Mouse (Mus musculus) heart, adult 2 months (tissue): ENCODE data around the gene Arhgef1. TPM values are rescaled to one million over a fixed set of nuclear protein-coding genes. Genes with fewer than 3 reads are reported as not detected.

Experiments
- DNase-seq, 2 experiments: peaks; one replicate each; pipeline ENCODE4 v3.0.0; 2021
- H3K27ac ChIP-seq: fragments of 200-600 bp; 2 replicates; pipeline ENCODE4 v1.8.1; 2022
- H3K27me3 ChIP-seq: fragments of 200-500 bp; 2 replicates; pipeline ENCODE4 v1.6.1; 2012; ENCODE audit warnings: mild to moderate bottlenecking, low read length, inconsistent platforms, mixed read lengths; ENCODE audit not compliant: control insufficient read depth, insufficient read depth
- H3K36me3 ChIP-seq: fragments of 200-500 bp; 2 replicates; pipeline ENCODE4 v1.6.1; 2012; ENCODE audit warnings: low read length, inconsistent platforms; ENCODE audit not compliant: control insufficient read depth, insufficient read depth
- H3K4me1 ChIP-seq: fragments of 200-500 bp; 2 replicates; pipeline ENCODE4 v1.6.1; 2011; ENCODE audit warnings: low read length; ENCODE audit not compliant: control insufficient read depth, insufficient read depth
- H3K4me3 ChIP-seq: fragments of 200-600 bp; 2 replicates; pipeline ENCODE4 v1.8.1; 2022
- H3K79me2 ChIP-seq: fragments of 200-500 bp; replicated peaks from 2 replicates; pipeline ENCODE4 v1.6.1; 2012; ENCODE audit warnings: mild to moderate bottlenecking, inconsistent platforms, low read length, moderate library complexity, mixed read lengths; ENCODE audit not compliant: control insufficient read depth, insufficient read depth
- H3K9ac ChIP-seq: fragments of 200-500 bp; 2 replicates; pipeline ENCODE4 v1.6.1; 2012; ENCODE audit warnings: low read depth, mild to moderate bottlenecking, control low read depth, inconsistent platforms, low read length, mixed read lengths
- CTCF ChIP-seq: fragments of 200-600 bp; IDR thresholded peaks from 2 replicates; pipeline ENCODE4 v1.8.1; 2022; ENCODE audit warnings: antibody characterized with exemption, mild to moderate bottlenecking, moderate library complexity
- EP300 ChIP-seq: fragments of 200-500 bp; IDR thresholded peaks from 2 replicates; pipeline ENCODE4 v1.6.1; 2011; ENCODE audit warnings: low read depth, low read length, control low read depth; ENCODE audit not compliant: insufficient read depth
- POLR2A ChIP-seq: fragments of 200-500 bp; IDR thresholded peaks from 2 replicates; pipeline ENCODE4 v1.6.1; 2011; ENCODE audit warnings: mild to moderate bottlenecking, low read depth, low read length, control low read depth; ENCODE audit not compliant: insufficient read depth
- WGBS: fragments of 180-500 bp; shearing (Covaris S2); methylation state at CpG from one replicate; pipeline ENCODE4 v1.1.7; 2018; 5-methylcytosine and 5-hydroxymethylcytosine counted together
- intact Hi-C: fragments of 180-260 bp; cut with DNase I; formaldehyde crosslinking; loops from one replicate; pipeline ENCODE4 v1.15.1; 2025
- polyA plus RNA-seq: library from polyadenylated mRNA; depleted of rRNA; stranded (reverse); fragments of >200 nt; gene quantifications from 2 replicates; pipeline ENCODE4 v1.2.3, GENCODE M21; 2012
- total RNA-seq, 2 experiments: library from RNA; stranded (reverse); gene quantifications; 2 replicates each; pipeline ENCODE4 v1.2.3; 2021

Gene Arhgef1
- total and polyA plus RNA-seq, 3 experiments, result 43.0 to 105 (median 43.2) TPM

GRCm38 (mm10) chr7:24862853-24863252, 39.9 kb upstream of the Arhgef1 start:
- DNase-seq, result no peak
- no peak for TF ChIP-seq CTCF
- no peak for TF ChIP-seq POLR2A
- no peak for TF ChIP-seq EP300
- no peak overlapping the region for H3K4me3 ChIP-seq
- H3K9ac ChIP-seq, result no peak overlapping the region
- H3K36me3 ChIP-seq, result no peaks in the 10 kb centered on the region
- intact Hi-C loops, result no loop called here
- H3K27me3 ChIP-seq, result no peaks in the 10 kb centered on the region
- H3K79me2 ChIP-seq, result no peaks in the 10 kb centered on the region
- H3K27ac ChIP-seq, result no peak overlapping the region
- 68% methylated on average over 4 of the region's 4 CpGs for WGBS
- H3K4me1 ChIP-seq, result no peaks in the 10 kb centered on the region

- Histone ChIP-seq H3K27ac (no peak overlapping the region), H3K9ac (no peak overlapping the region), H3K4me3 (no peak overlapping the region), H3K79me2 (no peaks in the 10 kb centered on the region), H3K4me1 (no peaks in the 10 kb centered on the region), H3K36me3 (no peaks in the 10 kb centered on the region), H3K27me3 (no peaks in the 10 kb centered on the region; the same call in 1 of the 2 replicates)
- intact Hi-C loops, result no loop called here
- 37% methylated on average over 6 of the region's 6 CpGs for WGBS
- TF ChIP-seq CTCF (no peak), POLR2A (no peak), EP300 (no peak)
- DNase-seq, result no peak
Observed at GRCm38 (mm10) chr7:24864156-24864555, 38.6 kb upstream of the Arhgef1 start.

- no peaks in the 10 kb centered on the region for H3K4me1 ChIP-seq
- H3K79me2 ChIP-seq, result no peaks in the 10 kb centered on the region
- peaks cover 4% of the 10 kb centered on the region for H3K27me3 ChIP-seq
- no peak for DNase-seq
- WGBS, result 65% methylated on average over 17 of the region's 17 CpGs
- intact Hi-C loops, result no loop called here
- TF ChIP-seq POLR2A (no peak), EP300 (no peak), CTCF (no peak)
- no peaks in the 10 kb centered on the region for H3K36me3 ChIP-seq
- no peak overlapping the region for H3K27ac ChIP-seq
- no peak overlapping the region for H3K9ac ChIP-seq
- H3K4me3 ChIP-seq, result no peak overlapping the region
Observed at GRCm38 (mm10) chr7:24869080-24869479, 33.6 kb upstream of the Arhgef1 start.

GRCm38 (mm10) chr7:24869532-24870165, 33.1 kb upstream of the Arhgef1 start, which contains the start of the genes Lypd4 and Dmrtc2:
Gene Lypd4, minus strand, starts transcription at chr7:24869941.
Gene Dmrtc2, plus strand, starts transcription at chr7:24870057.
- TF ChIP-seq POLR2A, result no peak
- TF ChIP-seq EP300, result no peak
- TF ChIP-seq CTCF, result no peak
- Histone ChIP-seq H3K27me3 (peaks cover 4% of the 10 kb centered on the region), H3K27ac (no peak within 1 kb of the TSS), H3K79me2 (no peaks in the 10 kb centered on the region), H3K36me3 (no peaks in the 10 kb centered on the region), H3K9ac (no peak within 1 kb of the TSS), H3K4me3 (no peak within 1 kb of the TSS), H3K4me1 (no peaks in the 10 kb centered on the region)
- 47% methylated on average over 41 of the region's 41 CpGs for WGBS
- DNase-seq, result no peak
- intact Hi-C loops, result no loop called here

- H3K9ac ChIP-seq, result no peak overlapping the region
- intact Hi-C loops, result no loop called here
- 63% methylated on average over 3 of the region's 3 CpGs for WGBS
Observed at GRCm38 (mm10) chr7:24877588-24877987, 25.1 kb upstream of the Arhgef1 start.

GRCm38 (mm10) chr7:24879620-24880019, 23.1 kb upstream of the Arhgef1 start:
- WGBS, result 49% methylated on average over 2 of the region's 2 CpGs
- H3K36me3 ChIP-seq, result no peaks in the 10 kb centered on the region
- no peak overlapping the region for H3K27ac ChIP-seq
- H3K79me2 ChIP-seq, result no peaks in the 10 kb centered on the region
- intact Hi-C loops, result loop anchor here (10.0 kb wide), 1 partner anchor 355 kb away; the partner anchor contains the start of gene Gsk3a
- H3K27me3 ChIP-seq, result no peaks in the 10 kb centered on the region
- H3K4me1 ChIP-seq, result no peaks in the 10 kb centered on the region
- H3K9ac ChIP-seq, result no peak overlapping the region
- no peak overlapping the region for H3K4me3 ChIP-seq
- TF ChIP-seq POLR2A, result no peak
- no peak for TF ChIP-seq EP300
- no peak for TF ChIP-seq CTCF
- DNase-seq, result no peak

More at GRCm38 (mm10) chr7:24877588-24877987, 25.1 kb upstream of the Arhgef1 start:
- DNase-seq, result no peak
- Histone ChIP-seq H3K36me3 (no peaks in the 10 kb centered on the region), H3K27ac (no peak overlapping the region), H3K79me2 (no peaks in the 10 kb centered on the region), H3K27me3 (no peaks in the 10 kb centered on the region), H3K4me3 (no peak overlapping the region), H3K4me1 (no peaks in the 10 kb centered on the region)
- no peak for TF ChIP-seq CTCF
- no peak for TF ChIP-seq EP300
- no peak for TF ChIP-seq POLR2A
